Mouse (Mus musculus): ENCODE measurements around the gene Twist2. TPM values are rescaled to one million over a fixed set of nuclear protein-coding genes. Genes with fewer than 3 reads are reported as not detected.

The Twist2 gene
- total RNA-seq, 2 experiments from 2014 or later = 1.5 to 1.6 TPM

- intact Hi-C loops (cut with DNase I) = no loop called here
- DNase-seq (ENCODE audit: extremely low spot score in 1 of 2, low spot score in 2 of 2) = no peak
Measured at GRCm38 (mm10) chr1:91858101-91858790, 57.0 kb downstream of the Twist2 start.

- DNase-seq (ENCODE audit: extremely low spot score in 1 of 2, low spot score in 2 of 2) = peak in 1 of 2 experiments; percentile 4
- intact Hi-C loops (cut with DNase I) = no loop called here
Measured at GRCm38 (mm10) chr1:91858901-91859300, 57.6 kb downstream of the Twist2 start.

GRCm38 (mm10) chr1:91861511-91861910, 60.2 kb downstream of the Twist2 start:
- DNase-seq (ENCODE audit: extremely low spot score in 1 of 2, low spot score in 2 of 2) = no peak
- intact Hi-C loops (cut with DNase I) = no loop called here

- intact Hi-C loops (cut with DNase I) = no loop called here
- no peak for DNase-seq (ENCODE audit: extremely low spot score in 1 of 2, low spot score in 2 of 2)
Measured at GRCm38 (mm10) chr1:91866001-91866400, 64.7 kb downstream of the Twist2 start.

GRCm38 (mm10) chr1:91871101-91871500, 69.8 kb downstream of the Twist2 start:
- no peak for DNase-seq (ENCODE audit: extremely low spot score in 1 of 2, low spot score in 2 of 2)
- intact Hi-C loops (cut with DNase I) = loop anchor here (10.0 kb wide), 1 partner anchor 296 kb away; no protein-coding TSS in a partner anchor

- intact Hi-C loops (cut with DNase I) = loop anchor here (10.0 kb wide), 1 partner anchor 298 kb away; no protein-coding TSS in a partner anchor
- peak in 1 of 2 experiments; percentile 61 for DNase-seq (ENCODE audit: extremely low spot score in 1 of 2, low spot score in 2 of 2)
Measured at GRCm38 (mm10) chr1:91872388-91873059, 71.3 kb downstream of the Twist2 start.

- intact Hi-C loops (cut with DNase I) = loop anchor here (10.0 kb wide), 1 partner anchor 299 kb away; no protein-coding TSS in a partner anchor
- no peak for DNase-seq (ENCODE audit: extremely low spot score in 1 of 2, low spot score in 2 of 2)
Measured at GRCm38 (mm10) chr1:91873572-91874285, 72.5 kb downstream of the Twist2 start.

GRCm38 (mm10) chr1:91874633-91875032, 73.4 kb downstream of the Twist2 start:
- intact Hi-C loops (cut with DNase I) = loop anchor here (10.0 kb wide), 1 partner anchor 300 kb away; no protein-coding TSS in a partner anchor
- peak in 1 of 2 experiments; percentile 71 for DNase-seq (ENCODE audit: extremely low spot score in 1 of 2, low spot score in 2 of 2)

- no peak for DNase-seq (ENCODE audit: extremely low spot score in 1 of 2, low spot score in 2 of 2)
- intact Hi-C loops (cut with DNase I) = loop anchor here (10.0 kb wide), 1 partner anchor 300 kb away; no protein-coding TSS in a partner anchor
Measured at GRCm38 (mm10) chr1:91875042-91875720, 73.9 kb downstream of the Twist2 start.

- intact Hi-C loops (cut with DNase I) = loop anchor here (10.0 kb wide), 1 partner anchor 304 kb away; no protein-coding TSS in a partner anchor
- no peak for DNase-seq (ENCODE audit: extremely low spot score in 1 of 2, low spot score in 2 of 2)
Measured at GRCm38 (mm10) chr1:91878696-91879095, 77.4 kb downstream of the Twist2 start.

- intact Hi-C loops (cut with DNase I) = no loop called here
- DNase-seq (ENCODE audit: extremely low spot score in 1 of 2, low spot score in 2 of 2) = peak in 1 of 2 experiments; percentile 37
Measured at GRCm38 (mm10) chr1:91880156-91880555, 78.9 kb downstream of the Twist2 start.

- intact Hi-C loops (cut with DNase I) = no loop called here
Measured at GRCm38 (mm10) chr1:91880899-91881298, 79.6 kb downstream of the Twist2 start.

GRCm38 (mm10) chr1:91883115-91883514, 81.9 kb downstream of the Twist2 start:
- peak in 1 of 2 experiments; percentile 56 for DNase-seq (ENCODE audit: extremely low spot score in 1 of 2, low spot score in 2 of 2)
- intact Hi-C loops (cut with DNase I) = no loop called here

More at GRCm38 (mm10) chr1:91880899-91881298, 79.6 kb downstream of the Twist2 start:
- DNase-seq (ENCODE audit: extremely low spot score in 1 of 2, low spot score in 2 of 2) = no peak

- intact Hi-C loops (cut with DNase I) = no loop called here
- DNase-seq (ENCODE audit: extremely low spot score in 1 of 2, low spot score in 2 of 2) = no peak
Measured at GRCm38 (mm10) chr1:91893598-91893997, 92.3 kb downstream of the Twist2 start.

GRCm38 (mm10) chr1:91894286-91894685, 93.0 kb downstream of the Twist2 start:
- no peak for DNase-seq (ENCODE audit: extremely low spot score in 1 of 2, low spot score in 2 of 2)
- intact Hi-C loops (cut with DNase I) = no loop called here

- intact Hi-C loops (cut with DNase I) = no loop called here
- no peak for DNase-seq (ENCODE audit: extremely low spot score in 1 of 2, low spot score in 2 of 2)
Measured at GRCm38 (mm10) chr1:91897078-91897477, 95.8 kb downstream of the Twist2 start.
